Mouse (Mus musculus) forebrain, embryonic 13.5 days (tissue): ENCODE measurements around the gene Bcl2. TPM values are rescaled to one million over a fixed set of nuclear protein-coding genes. Genes with fewer than 3 reads are reported as not detected.

Source experiments
- ATAC-seq: fragments of 200-750 bp; cut with Nextera tagmentation; 2 replicates; pipeline ENCODE4 v1.8.0; 2017
- H3K27ac ChIP-seq: fragments of 300-500 bp; sonication (generic); 2 replicates; pipeline ENCODE4 v1.5.1; 2015; ENCODE audit warnings: inconsistent platforms, mild to moderate bottlenecking, moderate library complexity
- H3K27me3 ChIP-seq: fragments of 300-500 bp; sonication (generic); 2 replicates; pipeline ENCODE4 v1.6.1; 2015; ENCODE audit warnings: mild to moderate bottlenecking, inconsistent platforms
- H3K36me3 ChIP-seq: fragments of 300-500 bp; sonication (generic); 2 replicates; pipeline ENCODE4 v1.6.1; 2015; ENCODE audit warnings: mild to moderate bottlenecking, inconsistent platforms; ENCODE audit not compliant: poor library complexity, severe bottlenecking
- H3K4me1 ChIP-seq: fragments of 300-500 bp; sonication (generic); 2 replicates; pipeline ENCODE4 v1.6.1; 2015; ENCODE audit warnings: inconsistent platforms
- H3K4me2 ChIP-seq: fragments of 300-500 bp; sonication (generic); 2 replicates; pipeline ENCODE4 v1.6.1; 2015; ENCODE audit warnings: inconsistent platforms, mild to moderate bottlenecking, moderate library complexity
- H3K4me3 ChIP-seq: fragments of 300-500 bp; sonication (generic); 2 replicates; pipeline ENCODE4 v1.5.1; 2015; ENCODE audit warnings: mild to moderate bottlenecking, inconsistent platforms
- H3K9ac ChIP-seq: fragments of 300-500 bp; sonication (generic); 2 replicates; pipeline ENCODE4 v1.6.1; 2015; ENCODE audit warnings: mild to moderate bottlenecking, inconsistent platforms
- H3K9me3 ChIP-seq: fragments of 300-500 bp; sonication (generic); replicated peaks from 2 replicates; pipeline ENCODE4 v1.6.1; 2016; ENCODE audit warnings: inconsistent platforms
- WGBS: fragments of 180-500 bp; shearing (Covaris S2); methylation state at CpG from one replicate; pipeline ENCODE4 v1.1.7; 2015; 5-methylcytosine and 5-hydroxymethylcytosine counted together
- polyA plus RNA-seq: library from polyadenylated mRNA; unstranded; fragments of >200 nt; fragmentation: Nextera tagmentation; extraction: Ambion mirVana; gene quantifications from 2 replicates; pipeline ENCODE4 v1.2.1, GENCODE M21; 2015

Bcl2 gene
- polyA plus RNA-seq, 1 experiment from 2014 or later, result 10.0 TPM

GRCm38 (mm10) chr1:106687435-106688160, 26.5 kb downstream of the Bcl2 start:
- H3K9me3 ChIP-seq, result no peaks in the 10 kb centered on the region
- no peaks in the 10 kb centered on the region for H3K36me3 ChIP-seq
- H3K4me2 ChIP-seq, result no peak overlapping the region
- no peak for ATAC-seq
- H3K4me1 ChIP-seq, result peaks cover 6% of the 10 kb centered on the region; the same call in 1 of the 2 replicates
- H3K27me3 ChIP-seq, result no peaks in the 10 kb centered on the region
- 90% methylated on average over 18 of the region's 18 CpGs for WGBS
- H3K9ac ChIP-seq, result no peak overlapping the region
- no peak overlapping the region for H3K27ac ChIP-seq
- no peak overlapping the region for H3K4me3 ChIP-seq

DNA sequence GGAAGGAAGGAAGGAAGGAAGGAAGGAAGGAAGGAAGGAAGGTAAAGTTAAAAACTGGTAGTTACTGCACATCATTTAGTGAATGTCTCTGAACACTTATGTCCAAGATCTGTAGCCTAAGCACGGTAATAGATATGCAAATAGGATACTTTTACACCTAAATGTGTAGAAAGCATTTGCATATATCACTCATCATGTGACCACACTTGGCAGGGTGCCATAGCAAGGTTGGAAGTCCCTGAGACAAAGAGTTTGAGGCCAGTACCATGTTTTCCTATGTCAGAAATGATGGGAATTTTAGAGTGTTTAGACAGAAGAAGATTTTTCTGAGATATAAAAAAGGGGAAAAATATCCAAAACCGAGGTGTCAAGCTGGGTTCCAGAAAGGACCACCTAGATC, 28.4 kb downstream of the Bcl2 start:
- Histone ChIP-seq H3K4me2 (no peak overlapping the region), H3K27ac (no peak overlapping the region), H3K9me3 (no peaks in the 10 kb centered on the region), H3K4me1 (peaks cover 6% of the 10 kb centered on the region; the same call in 1 of the 2 replicates), H3K9ac (no peak overlapping the region), H3K27me3 (no peaks in the 10 kb centered on the region), H3K4me3 (no peak overlapping the region), H3K36me3 (no peaks in the 10 kb centered on the region)
- 55% methylated on average over 2 of the region's 2 CpGs for WGBS
- no peak for ATAC-seq

GRCm38 (mm10) chr1:106684546-106684945, 29.5 kb downstream of the Bcl2 start:
- no peak for ATAC-seq
- H3K36me3 ChIP-seq, result no peaks in the 10 kb centered on the region
- WGBS, result 83% methylated on average over 3 of the region's 3 CpGs

GRCm38 (mm10) chr1:106682829-106683228, 31.2 kb downstream of the Bcl2 start:
- no peak overlapping the region for H3K4me2 ChIP-seq
- no peak overlapping the region for H3K4me3 ChIP-seq
- no peaks in the 10 kb centered on the region for H3K36me3 ChIP-seq
- no peak for ATAC-seq
- peaks cover 6% of the 10 kb centered on the region; the same call in 1 of the 2 replicates for H3K4me1 ChIP-seq
- H3K9ac ChIP-seq, result no peak overlapping the region
- H3K9me3 ChIP-seq, result no peaks in the 10 kb centered on the region
- no peak overlapping the region for H3K27ac ChIP-seq
- 82% methylated on average over 3 of the region's 3 CpGs for WGBS
- no peaks in the 10 kb centered on the region for H3K27me3 ChIP-seq

More at GRCm38 (mm10) chr1:106684546-106684945, 29.5 kb downstream of the Bcl2 start:
- no peaks in the 10 kb centered on the region for H3K9me3 ChIP-seq
- H3K4me3 ChIP-seq, result no peak overlapping the region
- H3K9ac ChIP-seq, result no peak overlapping the region
- H3K27ac ChIP-seq, result no peak overlapping the region
- H3K27me3 ChIP-seq, result no peaks in the 10 kb centered on the region
- peaks cover 6% of the 10 kb centered on the region; the same call in 1 of the 2 replicates for H3K4me1 ChIP-seq
- no peak overlapping the region for H3K4me2 ChIP-seq

DNA sequence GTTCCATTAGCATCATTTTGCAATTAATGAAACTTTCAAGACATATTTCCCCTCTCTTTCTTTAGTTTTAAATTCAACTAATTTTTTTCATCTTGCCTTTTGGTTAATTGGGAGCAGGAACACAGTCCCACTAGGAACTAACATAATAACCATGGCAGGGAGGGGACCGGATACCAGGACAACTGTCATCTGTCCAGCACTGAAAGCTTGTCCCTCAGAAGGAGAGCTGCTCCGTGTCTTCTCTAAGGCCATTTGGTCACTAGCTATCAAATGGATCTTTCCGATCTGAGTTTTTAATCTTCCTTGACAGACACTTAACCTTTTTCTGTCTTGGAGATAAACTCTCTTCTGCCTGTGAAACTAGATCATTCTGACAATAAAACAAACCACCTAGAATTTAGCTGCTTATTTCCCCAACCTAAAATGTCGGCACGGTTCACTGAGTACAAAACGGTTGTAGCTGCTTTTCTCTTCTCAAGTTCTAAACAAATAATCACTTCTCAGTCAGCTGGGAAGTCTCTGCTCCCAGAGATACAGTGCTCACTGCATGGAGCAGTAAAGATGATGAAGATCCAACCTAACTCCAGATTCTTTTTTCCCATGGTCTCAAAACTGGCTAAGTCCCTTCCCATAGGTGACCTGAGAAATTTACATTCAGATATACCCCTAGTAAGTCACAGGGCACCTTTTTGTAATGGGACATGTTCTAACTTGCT, 34.1 kb downstream of the Bcl2 start:
- no peak overlapping the region for H3K9ac ChIP-seq
- no peak overlapping the region for H3K27ac ChIP-seq
- H3K4me2 ChIP-seq, result no peak overlapping the region
- ATAC-seq, result no peak
- no peaks in the 10 kb centered on the region for H3K27me3 ChIP-seq
- 87% methylated on average over 6 of the region's 6 CpGs for WGBS
- no peaks in the 10 kb centered on the region for H3K36me3 ChIP-seq
- no peaks in the 10 kb centered on the region for H3K4me1 ChIP-seq
- no peak overlapping the region for H3K4me3 ChIP-seq
- no peaks in the 10 kb centered on the region for H3K9me3 ChIP-seq

GRCm38 (mm10) chr1:106678060-106678478, 36.0 kb downstream of the Bcl2 start:
- H3K4me1 ChIP-seq, result no peaks in the 10 kb centered on the region
- 85% methylated on average over 5 of the region's 5 CpGs for WGBS
- H3K9ac ChIP-seq, result no peak overlapping the region
- H3K27me3 ChIP-seq, result no peaks in the 10 kb centered on the region
- no peaks in the 10 kb centered on the region for H3K9me3 ChIP-seq
- no peak overlapping the region for H3K4me3 ChIP-seq
- H3K27ac ChIP-seq, result no peak overlapping the region
- no peak overlapping the region for H3K4me2 ChIP-seq
- no peaks in the 10 kb centered on the region for H3K36me3 ChIP-seq
- no peak for ATAC-seq

- H3K9ac ChIP-seq, result no peak overlapping the region
- peak; percentile 75 for ATAC-seq
- H3K27me3 ChIP-seq, result no peaks in the 10 kb centered on the region
- H3K4me2 ChIP-seq, result no peak overlapping the region
- no peak overlapping the region for H3K4me3 ChIP-seq
- no peaks in the 10 kb centered on the region for H3K36me3 ChIP-seq
- 73% methylated on average over 8 of the region's 8 CpGs for WGBS
- H3K9me3 ChIP-seq, result no peaks in the 10 kb centered on the region
- 0 out of 2 replicates have a peak overlapping the region, but pooled peaks have one; percentile 8 for H3K27ac ChIP-seq
- H3K4me1 ChIP-seq, result 0 out of 2 replicates have a peak, but pooled peaks cover 5% of the 10 kb centered on the region
These were observed 47.7 kb downstream of the Bcl2 start for GRCm38 (mm10) chr1:106666140-106667088.

GRCm38 (mm10) chr1:106664978-106665377, 49.1 kb downstream of the Bcl2 start:
- ATAC-seq, result no peak
- H3K27me3 ChIP-seq, result no peaks in the 10 kb centered on the region
- 93% methylated on average over 1 of the region's 1 CpGs for WGBS

GRCm38 (mm10) chr1:106662486-106662885, 51.6 kb downstream of the Bcl2 start:
- Histone ChIP-seq H3K36me3 (no peaks in the 10 kb centered on the region), H3K4me2 (no peak overlapping the region), H3K27ac (no peak overlapping the region), H3K9ac (no peak overlapping the region), H3K27me3 (no peaks in the 10 kb centered on the region), H3K9me3 (no peaks in the 10 kb centered on the region), H3K4me1 (0 out of 2 replicates have a peak, but pooled peaks cover 5% of the 10 kb centered on the region), H3K4me3 (no peak overlapping the region)
- 88% methylated on average over 5 of the region's 5 CpGs for WGBS
- no peak for ATAC-seq

More at GRCm38 (mm10) chr1:106664978-106665377, 49.1 kb downstream of the Bcl2 start:
- no peaks in the 10 kb centered on the region for H3K36me3 ChIP-seq
- H3K4me1 ChIP-seq, result 0 out of 2 replicates have a peak, but pooled peaks cover 5% of the 10 kb centered on the region
- no peaks in the 10 kb centered on the region for H3K9me3 ChIP-seq
- no peak overlapping the region for H3K4me2 ChIP-seq
- no peak overlapping the region for H3K9ac ChIP-seq
- no peak overlapping the region for H3K4me3 ChIP-seq
- H3K27ac ChIP-seq, result no peak overlapping the region

DNA sequence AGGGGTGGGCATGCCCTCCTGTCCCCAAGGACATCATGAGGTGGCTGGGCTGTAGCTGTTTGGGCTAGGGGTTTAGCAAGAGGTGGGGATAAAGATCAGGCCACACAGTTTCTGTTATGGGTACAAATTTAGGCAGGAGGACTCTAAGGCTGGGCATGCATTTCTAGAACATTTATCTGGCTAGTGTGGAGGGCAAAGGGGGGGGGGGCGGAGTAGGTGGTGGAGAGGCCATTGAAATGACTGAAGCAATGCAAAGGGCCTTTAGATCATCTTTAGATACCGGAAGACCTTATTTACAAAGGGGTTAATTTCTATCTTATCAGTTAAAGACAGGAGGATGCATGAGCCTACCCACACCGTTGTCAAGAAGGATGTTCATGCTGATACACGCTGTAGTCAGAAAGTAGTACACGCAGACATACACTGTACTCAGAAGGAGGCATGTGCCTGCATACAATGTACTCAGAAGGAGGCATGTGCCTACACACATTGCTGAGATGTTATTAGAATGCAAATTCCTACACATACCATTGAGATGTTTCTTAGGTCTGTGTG, 55.7 kb downstream of the Bcl2 start:
- ATAC-seq, result no peak
- Histone ChIP-seq H3K27ac (no peak overlapping the region), H3K9me3 (no peaks in the 10 kb centered on the region), H3K4me1 (0 out of 2 replicates have a peak, but pooled peaks cover 3% of the 10 kb centered on the region), H3K27me3 (no peaks in the 10 kb centered on the region), H3K4me3 (no peak overlapping the region), H3K4me2 (no peak overlapping the region), H3K36me3 (no peaks in the 10 kb centered on the region), H3K9ac (no peak overlapping the region)
- WGBS, result 91% methylated on average over 5 of the region's 5 CpGs

DNA sequence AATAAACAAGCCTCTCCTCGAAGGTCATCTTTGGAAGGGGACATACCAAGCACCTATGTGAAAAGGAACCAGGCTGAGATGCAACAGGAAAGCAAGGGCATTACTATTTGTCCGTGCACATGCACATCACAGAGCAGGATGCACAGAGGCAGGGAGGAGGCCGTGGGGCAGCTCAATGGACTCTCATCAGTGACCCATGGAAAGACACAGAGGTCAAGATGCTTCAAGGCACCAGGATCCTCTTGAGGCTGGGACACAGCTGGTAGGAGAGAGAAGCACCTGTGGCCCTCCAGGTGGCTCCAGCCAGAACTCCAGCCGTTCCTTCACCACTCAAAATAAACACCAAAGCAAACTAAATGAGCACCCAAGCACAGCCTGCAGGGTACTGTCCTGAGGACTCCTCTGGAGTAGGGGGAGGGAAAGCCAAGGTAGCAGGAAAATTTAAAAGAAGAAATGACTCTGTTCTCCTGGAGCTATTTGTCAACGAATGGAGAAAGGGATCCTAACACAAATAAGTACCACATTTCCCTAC, 57.8 kb downstream of the Bcl2 start:
- Histone ChIP-seq H3K9me3 (no peaks in the 10 kb centered on the region), H3K4me2 (no peak overlapping the region), H3K4me3 (no peak overlapping the region), H3K36me3 (no peaks in the 10 kb centered on the region), H3K27me3 (no peaks in the 10 kb centered on the region), H3K27ac (no peak overlapping the region), H3K9ac (no peak overlapping the region), H3K4me1 (0 out of 2 replicates have a peak, but pooled peaks cover 3% of the 10 kb centered on the region)
- no peak for ATAC-seq
- 78% methylated on average over 5 of the region's 5 CpGs for WGBS
